Mouse (Mus musculus) lung, postnatal 10 days (tissue): ENCODE measurements around the gene Abcb11.
"Not testable (repeated sequence)": the region's sequence is repeated elsewhere in the genome, so short reads cannot be mapped to it uniquely, and the experiment has no call there.

ENCODE experiments used
- DNase-seq: peaks from one replicate; pipeline ENCODE4 v3.0.0; 2021

Abcb11 gene

GRCm38 (mm10) chr2:69342496-69343221 lies at the start of gene Abcb11:
TSS of gene Abcb11 (minus strand) at chr2:69342616.
- DNase-seq = no peak

GRCm38 (mm10) chr2:69386118-69386871 lies 43.9 kb upstream of the Abcb11 start:
- DNase-seq = no peak

- DNase-seq = no peak
These were observed 40.4 kb upstream of the Abcb11 start for GRCm38 (mm10) chr2:69382838-69383237.

- DNase-seq = peak; percentile 16
These were observed 39.3 kb upstream of the Abcb11 start for GRCm38 (mm10) chr2:69381740-69382139.

GRCm38 (mm10) chr2:69380281-69380680 lies 37.9 kb upstream of the Abcb11 start, which contains the start of gene Dhrs9:
TSS of gene Dhrs9 (plus strand) at chr2:69380445.
- DNase-seq = peak; percentile 56

- DNase-seq = no peak
These were observed 37.4 kb upstream of the Abcb11 start for GRCm38 (mm10) chr2:69379801-69380200.

GRCm38 (mm10) chr2:69376780-69377179 lies 34.4 kb upstream of the Abcb11 start:
- DNase-seq = no peak

GRCm38 (mm10) chr2:69365275-69365674 lies 22.9 kb upstream of the Abcb11 start:
- DNase-seq = no peak

- DNase-seq = no peak
These were observed 22.4 kb upstream of the Abcb11 start for GRCm38 (mm10) chr2:69364831-69365230.

- DNase-seq = not testable (repeated sequence)
These were observed 13.0 kb upstream of the Abcb11 start for GRCm38 (mm10) chr2:69355402-69355801.

GRCm38 (mm10) chr2:69341506-69341905 lies 910 bp downstream of the Abcb11 start:
- DNase-seq = no peak

GRCm38 (mm10) chr2:69331523-69331922 lies 10.9 kb downstream of the Abcb11 start:
- DNase-seq = not testable (repeated sequence)

- no peak for DNase-seq
These were observed 13.8 kb downstream of the Abcb11 start for GRCm38 (mm10) chr2:69328509-69329163.

GRCm38 (mm10) chr2:69324881-69325660 lies 17.3 kb downstream of the Abcb11 start:
- no peak for DNase-seq

GRCm38 (mm10) chr2:69323018-69323417 lies 19.4 kb downstream of the Abcb11 start:
- DNase-seq = no peak

GRCm38 (mm10) chr2:69321457-69321856 lies 21.0 kb downstream of the Abcb11 start:
- no peak for DNase-seq

GRCm38 (mm10) chr2:69311337-69311736 lies 31.1 kb downstream of the Abcb11 start:
- no peak for DNase-seq

- DNase-seq = no peak
These were observed 34.3 kb downstream of the Abcb11 start for GRCm38 (mm10) chr2:69308136-69308535.

GRCm38 (mm10) chr2:69300568-69300967 lies 41.8 kb downstream of the Abcb11 start:
- DNase-seq = not testable (repeated sequence)

GRCm38 (mm10) chr2:69294508-69294907 lies 47.9 kb downstream of the Abcb11 start:
- DNase-seq = no peak

GRCm38 (mm10) chr2:69288989-69289388 lies 53.4 kb downstream of the Abcb11 start:
- peak; percentile 5 for DNase-seq

- DNase-seq = peak; percentile 16
These were observed 66.5 kb downstream of the Abcb11 start for GRCm38 (mm10) chr2:69275875-69276274.
